Mouse (Mus musculus): ENCODE measurements around the gene 1700001P01Rik. TPM values are rescaled to one million over a fixed set of nuclear protein-coding genes. Genes with fewer than 3 reads are reported as not detected.

The 1700001P01Rik gene
- polyA plus RNA-seq (2016; fragmentation: Nextera tagmentation; extraction: Ambion mirVana), result 0.85 and 1.1 TPM in 2 replicates

DNA sequence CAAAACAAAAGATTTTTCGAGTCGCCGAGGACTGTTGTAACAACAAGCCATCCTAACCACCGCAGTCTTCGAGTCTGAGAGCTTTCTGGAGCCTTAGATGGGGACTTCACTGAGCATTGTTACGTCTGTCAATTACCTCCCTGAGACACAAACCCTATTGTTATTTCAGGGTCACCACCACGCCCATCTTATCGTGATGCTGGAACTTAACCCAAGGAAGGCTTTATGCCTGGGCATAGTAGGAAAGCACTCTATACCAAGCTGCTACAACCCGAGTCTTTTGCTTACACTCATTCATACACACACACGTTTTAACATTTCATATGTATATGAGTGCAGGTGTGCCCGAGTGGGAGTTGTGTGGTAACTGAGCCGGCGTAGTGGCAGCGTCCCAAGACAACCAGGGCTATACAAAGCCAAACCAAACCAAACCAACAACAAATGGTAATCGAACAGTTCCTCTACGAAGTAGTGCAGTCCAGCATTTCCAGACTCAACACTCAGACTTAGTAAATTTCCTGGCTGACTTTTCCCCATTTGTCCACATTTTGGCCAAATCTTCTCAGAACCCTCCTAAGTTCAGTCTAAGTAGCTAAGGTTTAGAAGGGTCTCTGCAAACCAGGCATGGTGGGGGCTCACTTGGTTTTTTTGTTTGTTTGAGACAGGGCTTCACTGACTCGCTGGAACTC, at the start of gene 1700001P01Rik:
1700001P01Rik (minus strand) TSS at position 111 of the 689 bp plus-strand sequence.
- Histone ChIP-seq H3K27ac (replicated peaks) (peak within 1 kb of the TSS; percentile 26; the same call in 1 of the 2 replicates), H3K36me3 (replicated peaks) (peaks cover 67% of the 10 kb centered on the region), H3K9me3 (no peaks in the 10 kb centered on the region), H3K4me3 (peak within 1 kb of the TSS; percentile 14; the same call in 1 of the 2 replicates), H3K4me1 (peaks cover 24% of the 10 kb centered on the region), H3K27me3 (replicated peaks; ENCODE audit: low read depth, poor library complexity, severe bottlenecking) (no peaks in the 10 kb centered on the region)
- peak; percentile 12 for DNase-seq (ENCODE audit: low spot score)
- 47% methylated on average over 17 of the region's 17 CpGs for WGBS

GRCm38 (mm10) chr11:97825295-97825694, 49.6 kb upstream of the 1700001P01Rik start:
- 89% methylated on average over 10 of the region's 10 CpGs for WGBS
- no peak for DNase-seq (ENCODE audit: low spot score)
- H3K4me1 ChIP-seq, result peaks cover 25% of the 10 kb centered on the region
- H3K9me3 ChIP-seq, result no peaks in the 10 kb centered on the region
- H3K4me3 ChIP-seq, result no peak overlapping the region
- no peak overlapping the region; the same call in 1 of the 2 replicates for H3K27ac ChIP-seq (replicated peaks)
- H3K27me3 ChIP-seq (replicated peaks; ENCODE audit: low read depth, poor library complexity, severe bottlenecking), result no peaks in the 10 kb centered on the region
- peaks cover 92% of the 10 kb centered on the region for H3K36me3 ChIP-seq (replicated peaks)

GRCm38 (mm10) chr11:97824895-97825294, 49.2 kb upstream of the 1700001P01Rik start:
- WGBS, result 84% methylated on average over 6 of the region's 6 CpGs
- Histone ChIP-seq H3K27me3 (replicated peaks; ENCODE audit: low read depth, poor library complexity, severe bottlenecking) (no peaks in the 10 kb centered on the region), H3K4me3 (no peak overlapping the region), H3K4me1 (peaks cover 27% of the 10 kb centered on the region), H3K27ac (replicated peaks) (no peak overlapping the region; the same call in 1 of the 2 replicates), H3K36me3 (replicated peaks) (peaks cover 90% of the 10 kb centered on the region), H3K9me3 (no peaks in the 10 kb centered on the region)
- DNase-seq (ENCODE audit: low spot score), result no peak

DNA sequence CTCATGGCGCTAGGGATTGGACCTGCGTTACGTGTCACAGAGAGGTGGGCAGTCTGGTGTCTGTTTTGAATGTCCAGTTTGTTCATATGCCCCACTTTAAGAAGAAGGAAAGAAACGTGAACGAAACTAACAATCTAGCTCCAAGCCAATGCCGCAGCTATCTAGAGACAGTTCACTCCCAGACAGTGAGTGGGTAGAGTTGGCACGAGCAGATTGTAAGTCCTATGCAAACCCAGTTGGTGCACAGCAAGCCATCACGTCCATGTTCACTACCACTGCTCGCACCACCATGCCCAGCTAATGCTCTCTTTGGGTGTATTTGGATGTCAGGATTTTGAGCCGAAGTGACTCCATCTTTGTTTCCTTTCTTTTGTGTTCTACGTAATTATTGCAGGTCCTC, 48.5 kb upstream of the 1700001P01Rik start:
- Histone ChIP-seq H3K4me1 (peaks cover 34% of the 10 kb centered on the region), H3K4me3 (no peak overlapping the region), H3K27ac (replicated peaks) (no peak overlapping the region), H3K36me3 (replicated peaks) (peaks cover 87% of the 10 kb centered on the region), H3K9me3 (no peaks in the 10 kb centered on the region), H3K27me3 (replicated peaks; ENCODE audit: low read depth, poor library complexity, severe bottlenecking) (no peaks in the 10 kb centered on the region)
- DNase-seq (ENCODE audit: low spot score), result no peak
- 95% methylated on average over 11 of the region's 11 CpGs for WGBS

DNA sequence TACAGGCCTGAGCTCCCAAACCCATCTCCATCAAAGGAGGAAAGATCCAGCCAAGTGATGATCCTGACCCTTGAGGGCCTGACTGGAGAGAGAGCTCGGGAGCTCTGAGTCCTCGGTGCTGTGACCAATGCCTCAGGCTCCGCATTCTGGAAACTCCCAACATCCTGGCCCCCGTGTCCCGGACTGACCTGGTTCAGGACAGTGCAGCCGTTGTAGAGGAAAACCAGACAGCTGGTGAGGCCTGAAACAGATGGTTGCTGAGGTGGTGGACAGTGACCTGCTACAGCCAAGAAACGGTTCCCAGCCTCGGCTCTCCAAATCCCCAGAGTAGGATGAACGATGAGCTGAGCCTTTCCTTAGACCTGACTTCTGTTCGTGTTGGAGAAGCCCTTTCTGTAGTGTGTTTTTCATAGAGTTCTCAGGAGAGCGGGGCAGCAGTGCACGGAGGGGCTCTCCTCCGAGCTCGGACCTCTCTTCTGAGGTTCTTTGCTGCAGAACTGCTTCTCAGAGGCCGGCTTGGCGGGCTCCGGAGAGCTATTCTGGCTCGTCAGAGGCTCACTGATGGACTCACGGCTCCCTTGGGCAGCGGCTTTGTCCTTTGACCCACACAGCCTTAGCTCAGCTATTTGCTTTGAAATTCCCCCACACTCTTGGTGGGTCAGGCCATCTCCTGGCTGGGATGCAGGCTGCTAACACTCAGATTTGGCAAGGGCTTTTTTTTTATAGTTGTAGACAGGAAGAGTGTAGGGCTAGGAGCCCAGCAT, 47.3 kb upstream of the 1700001P01Rik start:
- no peaks in the 10 kb centered on the region for H3K27me3 ChIP-seq (replicated peaks; ENCODE audit: low read depth, poor library complexity, severe bottlenecking)
- peaks cover 46% of the 10 kb centered on the region for H3K4me1 ChIP-seq
- no peak overlapping the region for H3K4me3 ChIP-seq
- H3K9me3 ChIP-seq, result no peaks in the 10 kb centered on the region
- DNase-seq (ENCODE audit: low spot score), result no peak
- peak overlapping the region; percentile 40 for H3K27ac ChIP-seq (replicated peaks)
- WGBS, result 54% methylated on average over 20 of the region's 20 CpGs
- H3K36me3 ChIP-seq (replicated peaks), result peaks cover 87% of the 10 kb centered on the region

DNA sequence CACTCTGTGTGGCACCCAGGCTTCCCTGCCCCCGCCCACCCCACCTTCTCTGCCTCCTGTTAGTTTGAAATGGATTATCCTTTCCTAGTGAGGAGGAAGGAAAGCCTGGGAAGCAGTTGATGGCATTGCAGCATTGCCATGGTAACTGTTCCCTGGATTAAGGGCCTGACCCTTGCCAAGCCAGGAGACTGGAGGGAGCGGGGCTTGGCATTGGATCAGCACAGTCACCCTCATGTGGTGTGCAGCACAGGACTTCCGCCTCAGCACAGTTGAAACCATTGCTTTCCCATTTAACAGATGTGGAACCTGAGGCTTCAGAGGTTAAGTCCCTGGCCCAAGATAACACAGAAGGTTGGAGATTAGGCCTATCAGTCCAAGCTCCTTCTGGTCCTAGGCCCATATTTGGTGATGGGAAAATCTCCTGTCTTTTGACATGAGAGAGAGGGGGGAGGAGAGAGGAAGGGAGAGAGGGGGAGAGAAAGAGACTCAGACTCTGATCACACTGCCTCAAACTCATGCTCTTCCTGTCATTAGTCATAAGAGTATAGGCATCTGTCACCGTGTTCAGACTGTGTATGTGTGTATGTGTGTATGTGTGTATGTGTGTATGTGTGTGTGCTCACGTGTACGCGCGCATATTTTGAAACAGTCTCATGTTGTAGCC, 45.8 kb upstream of the 1700001P01Rik start:
- no peaks in the 10 kb centered on the region for H3K9me3 ChIP-seq
- DNase-seq (ENCODE audit: low spot score), result peak; percentile 8
- H3K4me3 ChIP-seq, result no peak overlapping the region
- no peaks in the 10 kb centered on the region for H3K27me3 ChIP-seq (replicated peaks; ENCODE audit: low read depth, poor library complexity, severe bottlenecking)
- H3K4me1 ChIP-seq, result peaks cover 60% of the 10 kb centered on the region
- peaks cover 80% of the 10 kb centered on the region for H3K36me3 ChIP-seq (replicated peaks)
- no peak overlapping the region for H3K27ac ChIP-seq (replicated peaks)
- 93% methylated on average over 8 of the region's 8 CpGs for WGBS

DNA sequence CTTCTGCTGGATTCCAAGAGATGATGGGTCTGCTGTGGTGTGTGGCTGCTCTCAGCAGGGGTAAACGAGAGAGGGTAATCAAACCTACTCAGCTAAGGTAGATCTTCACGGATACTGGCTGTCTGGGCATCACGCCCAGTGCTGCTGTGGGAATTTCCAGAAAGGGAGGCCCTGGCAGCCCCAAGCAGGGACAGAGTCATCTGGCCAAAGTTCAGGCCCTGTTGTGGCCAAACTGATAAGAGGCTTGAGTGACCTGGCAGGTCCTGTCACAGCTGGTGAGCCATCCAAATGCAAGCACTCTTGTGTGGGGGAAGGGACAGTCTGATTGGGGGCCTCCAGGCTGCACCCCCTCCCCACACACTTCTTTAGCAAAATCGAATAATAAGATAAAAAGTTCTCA, 45.1 kb upstream of the 1700001P01Rik start:
- Histone ChIP-seq H3K4me1 (peaks cover 63% of the 10 kb centered on the region), H3K27me3 (replicated peaks; ENCODE audit: low read depth, poor library complexity, severe bottlenecking) (no peaks in the 10 kb centered on the region), H3K4me3 (no peak overlapping the region), H3K9me3 (no peaks in the 10 kb centered on the region), H3K27ac (replicated peaks) (no peak overlapping the region), H3K36me3 (replicated peaks) (peaks cover 80% of the 10 kb centered on the region)
- no peak for DNase-seq (ENCODE audit: low spot score)
- 77% methylated on average over 4 of the region's 4 CpGs for WGBS

DNA sequence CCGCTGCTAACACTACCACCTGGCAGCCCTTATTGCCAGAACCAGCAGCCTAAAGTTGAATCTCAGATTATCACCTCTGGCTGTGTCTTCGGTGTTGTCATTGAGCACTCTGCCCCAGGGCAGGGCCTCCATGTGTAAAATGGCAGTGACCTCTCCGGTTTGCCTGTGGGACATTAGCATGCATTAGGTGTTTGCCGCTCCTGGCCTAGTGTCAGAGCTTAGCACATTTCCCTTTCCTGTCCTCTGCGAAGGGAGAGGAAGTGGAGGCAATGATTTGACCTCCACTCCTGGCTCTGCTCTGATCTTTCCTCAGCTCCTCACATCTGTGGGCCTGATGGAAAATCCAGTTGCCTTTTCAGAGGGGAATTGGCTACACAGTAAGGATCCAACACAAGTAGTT, 44.2 kb upstream of the 1700001P01Rik start:
- Histone ChIP-seq H3K36me3 (replicated peaks) (peaks cover 80% of the 10 kb centered on the region), H3K27ac (replicated peaks) (peak overlapping the region; percentile 57; the same call in 1 of the 2 replicates), H3K9me3 (no peaks in the 10 kb centered on the region), H3K27me3 (replicated peaks; ENCODE audit: low read depth, poor library complexity, severe bottlenecking) (no peaks in the 10 kb centered on the region), H3K4me1 (peaks cover 69% of the 10 kb centered on the region), H3K4me3 (no peak overlapping the region)
- DNase-seq (ENCODE audit: low spot score), result no peak
- 68% methylated on average over 5 of the region's 5 CpGs for WGBS

DNA sequence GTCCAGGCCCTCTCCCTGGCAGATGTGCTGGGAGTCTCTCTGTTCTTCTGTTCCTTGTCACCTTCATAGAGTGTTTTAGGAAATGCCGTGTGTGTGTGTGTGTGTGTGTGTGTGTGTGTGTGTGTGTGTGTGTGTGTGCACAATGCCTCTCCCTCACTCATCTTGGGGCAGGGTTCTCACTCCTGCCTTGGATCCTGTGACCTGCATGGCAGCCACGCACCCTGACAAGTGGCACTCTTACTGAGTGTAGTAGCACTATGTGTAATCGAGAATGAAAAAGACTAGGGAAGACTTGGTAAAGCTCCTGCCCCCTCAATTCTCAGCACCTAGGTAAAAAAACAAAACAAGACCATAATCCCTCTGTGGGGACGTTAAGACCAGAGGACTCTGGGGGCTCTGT, 43.4 kb upstream of the 1700001P01Rik start:
- H3K4me1 ChIP-seq, result peaks cover 75% of the 10 kb centered on the region

GRCm38 (mm10) chr11:97818571-97818970, 42.9 kb upstream of the 1700001P01Rik start:
- Histone ChIP-seq H3K36me3 (replicated peaks) (peaks cover 81% of the 10 kb centered on the region), H3K4me3 (peak overlapping the region; percentile 39), H3K27ac (replicated peaks) (peak overlapping the region; percentile 93), H3K9me3 (no peaks in the 10 kb centered on the region), H3K27me3 (replicated peaks; ENCODE audit: low read depth, poor library complexity, severe bottlenecking) (no peaks in the 10 kb centered on the region), H3K4me1 (peaks cover 80% of the 10 kb centered on the region)
- WGBS, result 5% methylated on average over 4 of the region's 4 CpGs
- peak; percentile 76 for DNase-seq (ENCODE audit: low spot score)

More for the DNA sequence above, 43.4 kb upstream of the 1700001P01Rik start:
- Histone ChIP-seq H3K27me3 (replicated peaks; ENCODE audit: low read depth, poor library complexity, severe bottlenecking) (no peaks in the 10 kb centered on the region), H3K27ac (replicated peaks) (peak overlapping the region; percentile 93), H3K36me3 (replicated peaks) (peaks cover 80% of the 10 kb centered on the region), H3K4me3 (peak overlapping the region; percentile 39; the same call in 1 of the 2 replicates), H3K9me3 (no peaks in the 10 kb centered on the region)
- DNase-seq (ENCODE audit: low spot score), result no peak
- WGBS, result 60% methylated on average over 4 of the region's 4 CpGs

- Histone ChIP-seq H3K9me3 (no peaks in the 10 kb centered on the region), H3K27ac (replicated peaks) (peak overlapping the region; percentile 93), H3K36me3 (replicated peaks) (peaks cover 82% of the 10 kb centered on the region), H3K27me3 (replicated peaks; ENCODE audit: low read depth, poor library complexity, severe bottlenecking) (no peaks in the 10 kb centered on the region), H3K4me1 (peaks cover 82% of the 10 kb centered on the region), H3K4me3 (peak overlapping the region; percentile 39)
- 27% methylated on average over 6 of the region's 6 CpGs for WGBS
- DNase-seq (ENCODE audit: low spot score), result peak; percentile 39
Observed at GRCm38 (mm10) chr11:97818003-97818402, 42.3 kb upstream of the 1700001P01Rik start.

DNA sequence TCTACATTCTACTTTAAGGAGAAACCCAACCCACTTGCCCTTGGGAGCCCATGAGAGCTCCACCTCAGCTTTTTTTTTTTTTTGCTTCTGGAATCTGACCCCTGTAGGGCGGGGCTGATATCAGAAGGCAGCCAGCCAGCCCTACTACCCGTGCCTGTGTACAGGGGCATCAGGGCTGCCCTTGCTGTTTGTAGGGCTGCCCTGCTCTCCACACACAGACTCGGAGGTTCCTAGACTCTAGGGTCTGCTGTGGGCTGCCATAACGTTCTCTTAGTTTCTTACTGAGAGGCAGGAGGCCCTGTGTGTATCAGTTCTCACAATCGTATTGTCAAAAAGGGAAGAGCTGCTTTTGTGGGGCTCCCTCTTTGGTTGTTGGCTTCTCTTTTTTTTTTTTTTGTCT, 41.7 kb upstream of the 1700001P01Rik start:
- peak overlapping the region; percentile 93 for H3K27ac ChIP-seq (replicated peaks)
- peak; percentile 58 for DNase-seq (ENCODE audit: low spot score)
- peaks cover 78% of the 10 kb centered on the region for H3K36me3 ChIP-seq (replicated peaks)
- 0 out of 2 replicates have a peak overlapping the region, but pooled peaks have one; percentile 22 for H3K4me3 ChIP-seq
- no peaks in the 10 kb centered on the region for H3K9me3 ChIP-seq
- no peaks in the 10 kb centered on the region for H3K27me3 ChIP-seq (replicated peaks; ENCODE audit: low read depth, poor library complexity, severe bottlenecking)
- peaks cover 83% of the 10 kb centered on the region for H3K4me1 ChIP-seq
- WGBS, result 32% methylated on average over 5 of the region's 5 CpGs
